Mouse (Mus musculus) cerebellum, postnatal 4 days (tissue): ENCODE measurements around the gene Spag5.

Source experiments
- DNase-seq, 2 experiments: peaks; one replicate each; pipeline ENCODE4 v3.0.0; 2022; ENCODE audit warnings: low spot score in 2 of 2, mixed read lengths in 1 of 2

The Spag5 gene

GRCm38 (mm10) chr11:78322860-78323259 is 21.5 kb downstream of the Spag5 start, which contains the start of gene Aldoc:
Aldoc (plus strand) TSS chr11:78322968.
- DNase-seq = peak; percentile 35 to 42

GRCm38 (mm10) chr11:78324000-78324785 is 22.9 kb downstream of the Spag5 start:
- DNase-seq = peak in 1 of 2 experiments; percentile 48

- no peak for DNase-seq
These were observed 23.6 kb downstream of the Spag5 start for GRCm38 (mm10) chr11:78324965-78325364.

- no peak for DNase-seq
These were observed 25.9 kb downstream of the Spag5 start for GRCm38 (mm10) chr11:78327215-78327614.

- peak; percentile 93 to 96 for DNase-seq
These were observed 26.5 kb downstream of the Spag5 start, which contains the start of gene Pigs for GRCm38 (mm10) chr11:78327634-78328511. Pigs (plus strand) TSS chr11:78328415.

GRCm38 (mm10) chr11:78328512-78329056 is 27.3 kb downstream of the Spag5 start:
- DNase-seq = no peak

GRCm38 (mm10) chr11:78332676-78333075 is 31.3 kb downstream of the Spag5 start:
- no peak for DNase-seq

GRCm38 (mm10) chr11:78333992-78334391 is 32.7 kb downstream of the Spag5 start:
- DNase-seq = no peak

GRCm38 (mm10) chr11:78337040-78337439 is 35.7 kb downstream of the Spag5 start:
- no peak for DNase-seq

GRCm38 (mm10) chr11:78341702-78342101 is 40.4 kb downstream of the Spag5 start:
- DNase-seq = no peak

- DNase-seq = peak; percentile 57 to 75
These were observed 42.3 kb downstream of the Spag5 start, which contains the start of gene Unc119 for GRCm38 (mm10) chr11:78343381-78344327. Unc119 (plus strand) TSS chr11:78343482.

GRCm38 (mm10) chr11:78344328-78344889 is 43.1 kb downstream of the Spag5 start:
- no peak for DNase-seq

GRCm38 (mm10) chr11:78344890-78345715 is 43.8 kb downstream of the Spag5 start:
- no peak for DNase-seq

GRCm38 (mm10) chr11:78345801-78346200 is 44.5 kb downstream of the Spag5 start:
- DNase-seq = no peak

GRCm38 (mm10) chr11:78346326-78347069 is 45.2 kb downstream of the Spag5 start:
- no peak for DNase-seq

- peak; percentile 68 to 80 for DNase-seq
These were observed 45.9 kb downstream of the Spag5 start for GRCm38 (mm10) chr11:78347070-78347754.

- DNase-seq = no peak
These were observed 46.6 kb downstream of the Spag5 start for GRCm38 (mm10) chr11:78347908-78348307.

- DNase-seq = no peak
These were observed 47.1 kb downstream of the Spag5 start for GRCm38 (mm10) chr11:78348474-78348873.
